Mouse (Mus musculus) heart, embryonic 11.5 days (tissue): ENCODE results near the gene Tma7. TPM values are rescaled to one million over a fixed set of nuclear protein-coding genes. Genes with fewer than 3 reads are reported as not detected.

Experiments
- ATAC-seq: fragments of 200-750 bp; cut with Nextera tagmentation; replicated peaks from 2 replicates; pipeline ENCODE4 v1.8.0; 2017; ENCODE audit warnings: moderate library complexity; ENCODE audit not compliant: insufficient number of reproducible peaks, low FRiP score, low TSS enrichment
- H3K27ac ChIP-seq: fragments of 300-500 bp; sonication (generic); 2 replicates; pipeline ENCODE4 v1.5.1; 2014; ENCODE audit warnings: mild to moderate bottlenecking, low read depth, low read length
- H3K27me3 ChIP-seq: fragments of 300-500 bp; sonication (generic); 2 replicates; pipeline ENCODE4 v1.6.1; 2014; ENCODE audit warnings: mild to moderate bottlenecking, low read length, mixed read lengths; ENCODE audit not compliant: control insufficient read depth, insufficient read depth
- H3K36me3 ChIP-seq: fragments of 300-500 bp; sonication (generic); 2 replicates; pipeline ENCODE4 v1.6.1; 2014; ENCODE audit warnings: mild to moderate bottlenecking, low read length, moderate library complexity, mixed read lengths; ENCODE audit not compliant: control insufficient read depth, insufficient read depth
- H3K4me1 ChIP-seq: fragments of 300-500 bp; sonication (generic); 2 replicates; pipeline ENCODE4 v1.6.1; 2014; ENCODE audit warnings: low read length; ENCODE audit not compliant: control insufficient read depth, insufficient read depth
- H3K4me2 ChIP-seq: fragments of 300-500 bp; sonication (generic); 2 replicates; pipeline ENCODE4 v1.6.1; 2014; ENCODE audit warnings: mild to moderate bottlenecking, moderate library complexity
- H3K4me3 ChIP-seq: fragments of 300-500 bp; sonication (generic); 2 replicates; pipeline ENCODE4 v1.5.1; 2014; ENCODE audit warnings: low read depth, low read length
- H3K9ac ChIP-seq: fragments of 300-500 bp; sonication (generic); 2 replicates; pipeline ENCODE4 v1.6.1; 2014; ENCODE audit warnings: mild to moderate bottlenecking, low read depth, low read length, moderate library complexity
- H3K9me3 ChIP-seq: fragments of 300-500 bp; sonication (generic); replicated peaks from 2 replicates; pipeline ENCODE4 v1.6.1; 2016; ENCODE audit warnings: low read length; ENCODE audit not compliant: control insufficient read depth
- WGBS: fragments of 180-500 bp; shearing (Covaris S2); extraction: QIAGEN DNeasy Blood & Tissue Kit; methylation state at CpG from one replicate; pipeline ENCODE4 v1.1.7; 2014; ENCODE audit not compliant: insufficient replicate concordance; 5-methylcytosine and 5-hydroxymethylcytosine counted together
- polyA plus RNA-seq: library from polyadenylated mRNA; unstranded; fragments of >200 nt; fragmentation: Nextera tagmentation; extraction: Ambion mirVana; gene quantifications from 2 replicates; pipeline ENCODE4 v1.2.1, GENCODE M21; 2014

Tma7 gene
- polyA plus RNA-seq, 1 experiment from 2014 or later, result 790 TPM

DNA sequence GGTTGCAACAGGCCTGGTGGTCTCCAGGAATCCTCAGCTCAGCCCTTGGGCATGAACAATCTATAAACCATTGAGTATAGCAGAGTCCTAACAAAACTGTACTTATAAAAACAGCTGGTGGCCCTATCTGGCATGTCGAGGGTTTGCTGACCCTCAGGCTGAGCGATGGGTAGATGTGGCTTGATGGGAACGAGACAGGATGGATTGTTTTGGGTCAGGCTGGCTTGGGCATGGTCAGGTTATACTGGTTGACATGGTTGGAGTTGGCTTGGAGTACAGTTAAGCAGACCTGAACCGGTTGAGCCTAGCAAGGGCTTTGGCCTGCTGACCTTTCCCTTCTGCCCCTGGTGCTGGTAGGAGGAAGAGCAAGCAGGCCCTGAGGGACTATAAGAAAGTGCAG is 28.7 kb upstream of the Tma7 start:
- H3K27ac ChIP-seq, result no peak overlapping the region
- no peak overlapping the region for H3K4me3 ChIP-seq
- peaks cover 56% of the 10 kb centered on the region for H3K36me3 ChIP-seq
- H3K9me3 ChIP-seq, result no peaks in the 10 kb centered on the region
- H3K27me3 ChIP-seq, result no peaks in the 10 kb centered on the region
- no peak overlapping the region for H3K4me2 ChIP-seq
- ATAC-seq, result no peak
- 75% methylated on average over 4 of the region's 4 CpGs for WGBS
- H3K9ac ChIP-seq, result no peak overlapping the region
- no peaks in the 10 kb centered on the region for H3K4me1 ChIP-seq

DNA sequence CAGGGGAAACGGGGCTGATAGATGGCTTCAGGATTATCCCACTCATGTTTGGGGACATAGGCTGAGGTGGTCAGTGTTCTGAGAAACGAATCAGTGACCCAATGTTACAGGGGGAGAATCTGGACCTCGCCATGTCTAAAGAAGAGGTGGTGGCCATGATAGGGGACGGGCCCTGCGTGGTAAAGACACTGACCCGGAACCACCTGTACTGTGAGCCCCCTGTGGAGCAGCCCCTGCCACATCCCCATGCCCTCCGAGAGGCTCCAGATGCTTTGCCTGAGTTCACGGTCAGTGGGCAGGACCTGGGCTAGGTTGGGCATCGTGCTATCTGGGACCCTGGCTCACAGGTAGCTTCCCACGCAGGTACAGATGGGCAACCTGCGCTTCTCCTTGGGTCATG is 27.9 kb upstream of the Tma7 start:
- no peak overlapping the region for H3K9ac ChIP-seq
- no peak overlapping the region for H3K4me3 ChIP-seq
- 90% methylated on average over 11 of the region's 11 CpGs for WGBS
- H3K9me3 ChIP-seq, result no peaks in the 10 kb centered on the region
- no peak overlapping the region for H3K27ac ChIP-seq
- no peak for ATAC-seq
- H3K36me3 ChIP-seq, result peaks cover 54% of the 10 kb centered on the region
- H3K4me2 ChIP-seq, result no peak overlapping the region
- H3K4me1 ChIP-seq, result no peaks in the 10 kb centered on the region; the same call in 1 of the 2 replicates
- H3K27me3 ChIP-seq, result no peaks in the 10 kb centered on the region

DNA sequence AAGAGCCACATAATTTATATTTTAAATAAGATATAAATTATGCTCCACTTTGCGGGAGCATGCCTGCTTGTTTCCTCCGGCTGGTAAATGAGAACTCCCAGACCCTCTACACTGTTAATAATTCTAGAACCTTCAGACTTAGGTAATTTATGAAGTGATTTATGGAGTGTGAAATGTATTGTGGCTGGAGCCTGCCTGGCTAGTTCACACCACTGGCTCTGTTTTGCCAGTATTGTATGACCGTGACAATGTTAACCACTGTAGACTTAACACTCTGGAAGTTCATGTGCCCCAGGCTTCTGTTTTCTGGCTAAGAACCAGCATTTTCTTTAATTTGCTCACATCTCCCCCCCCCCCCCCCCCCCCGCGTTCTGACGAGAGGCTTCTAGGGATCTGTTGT is 25.0 kb upstream of the Tma7 start:
- WGBS, result 74% methylated on average over 5 of the region's 6 CpGs
- no peaks in the 10 kb centered on the region for H3K9me3 ChIP-seq
- peaks cover 39% of the 10 kb centered on the region for H3K36me3 ChIP-seq
- H3K9ac ChIP-seq, result no peak overlapping the region
- no peaks in the 10 kb centered on the region for H3K27me3 ChIP-seq
- H3K4me2 ChIP-seq, result no peak overlapping the region
- H3K4me1 ChIP-seq, result peaks cover 10% of the 10 kb centered on the region
- no peak overlapping the region for H3K4me3 ChIP-seq
- ATAC-seq, result no peak
- no peak overlapping the region for H3K27ac ChIP-seq

DNA sequence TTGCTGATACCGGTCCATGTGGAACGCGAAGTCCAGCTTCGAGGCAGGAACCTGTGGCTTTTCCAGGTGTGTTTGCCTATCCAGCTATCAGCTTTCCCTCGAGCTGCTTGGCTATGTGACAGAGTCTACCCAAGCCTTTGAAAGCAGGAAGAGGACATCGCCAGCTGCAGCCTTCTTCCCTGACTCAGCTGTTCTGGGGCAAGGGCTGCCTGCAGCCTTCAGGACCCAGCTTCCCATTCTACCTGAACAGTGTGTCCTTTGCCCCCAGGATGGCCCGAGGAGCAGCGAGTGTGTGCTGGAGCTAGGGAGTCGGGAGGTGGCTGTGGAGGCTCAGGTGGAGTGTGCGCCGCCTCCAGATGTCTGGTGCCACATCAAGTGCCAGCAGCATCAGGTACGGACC is 23.3 kb upstream of the Tma7 start:
- Histone ChIP-seq H3K4me2 (no peak overlapping the region), H3K27ac (no peak overlapping the region), H3K9me3 (no peaks in the 10 kb centered on the region), H3K27me3 (no peaks in the 10 kb centered on the region), H3K4me3 (no peak overlapping the region), H3K36me3 (peaks cover 34% of the 10 kb centered on the region), H3K4me1 (peaks cover 10% of the 10 kb centered on the region), H3K9ac (no peak overlapping the region)
- ATAC-seq, result no peak
- 89% methylated on average over 12 of the region's 12 CpGs for WGBS

DNA sequence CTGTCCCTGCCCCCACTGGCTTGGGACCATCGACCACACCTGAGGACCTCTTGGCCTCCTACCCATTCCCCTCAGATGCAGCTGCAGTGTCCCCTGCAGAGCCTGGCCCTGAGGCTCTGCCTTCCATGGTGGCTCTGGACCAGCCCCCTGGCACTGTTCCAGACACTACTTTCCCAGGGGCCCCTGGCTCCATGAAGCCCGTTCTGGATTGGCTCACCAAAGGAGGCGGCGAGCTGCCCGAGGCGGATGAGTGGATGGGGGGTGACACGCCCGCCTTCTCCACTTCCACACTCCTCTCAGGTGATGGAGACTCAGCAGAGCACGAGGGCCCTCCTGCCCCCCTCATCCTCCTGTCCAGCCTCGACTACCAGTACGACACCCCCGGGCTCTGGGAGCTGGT is 22.6 kb upstream of the Tma7 start:
- ATAC-seq, result no peak
- WGBS, result 76% methylated on average over 12 of the region's 12 CpGs
- H3K27me3 ChIP-seq, result no peaks in the 10 kb centered on the region
- no peak overlapping the region for H3K9ac ChIP-seq
- no peak overlapping the region for H3K4me2 ChIP-seq
- peaks cover 10% of the 10 kb centered on the region for H3K4me1 ChIP-seq
- H3K4me3 ChIP-seq, result no peak overlapping the region
- no peak overlapping the region for H3K27ac ChIP-seq
- H3K36me3 ChIP-seq, result peaks cover 32% of the 10 kb centered on the region
- no peaks in the 10 kb centered on the region for H3K9me3 ChIP-seq

DNA sequence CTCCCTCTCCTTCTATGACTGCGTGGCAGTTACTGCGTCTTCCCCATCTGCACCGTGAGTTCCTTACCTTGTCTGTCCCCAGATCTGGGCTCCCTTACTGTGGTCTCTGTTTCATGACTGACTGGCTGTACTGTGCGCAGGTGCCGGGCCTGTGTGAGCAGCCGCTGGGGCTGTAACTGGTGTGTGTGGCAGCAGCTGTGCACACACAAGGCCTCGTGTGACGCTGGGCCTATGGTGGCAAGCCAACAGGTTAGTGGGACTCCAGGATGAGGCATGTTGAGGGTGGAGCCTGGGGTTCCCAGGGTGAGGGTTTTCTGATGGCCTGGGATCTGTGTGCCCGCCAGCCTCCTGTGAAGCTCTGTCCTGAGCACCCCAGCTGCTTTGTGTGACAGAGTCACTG is 21.7 kb upstream of the Tma7 start:
- Histone ChIP-seq H3K4me2 (no peak overlapping the region), H3K9me3 (no peaks in the 10 kb centered on the region), H3K4me3 (no peak overlapping the region), H3K9ac (no peak overlapping the region), H3K27me3 (no peaks in the 10 kb centered on the region), H3K4me1 (peaks cover 18% of the 10 kb centered on the region), H3K27ac (no peak overlapping the region), H3K36me3 (peaks cover 25% of the 10 kb centered on the region)
- WGBS, result 90% methylated on average over 9 of the region's 9 CpGs
- no peak for ATAC-seq

DNA sequence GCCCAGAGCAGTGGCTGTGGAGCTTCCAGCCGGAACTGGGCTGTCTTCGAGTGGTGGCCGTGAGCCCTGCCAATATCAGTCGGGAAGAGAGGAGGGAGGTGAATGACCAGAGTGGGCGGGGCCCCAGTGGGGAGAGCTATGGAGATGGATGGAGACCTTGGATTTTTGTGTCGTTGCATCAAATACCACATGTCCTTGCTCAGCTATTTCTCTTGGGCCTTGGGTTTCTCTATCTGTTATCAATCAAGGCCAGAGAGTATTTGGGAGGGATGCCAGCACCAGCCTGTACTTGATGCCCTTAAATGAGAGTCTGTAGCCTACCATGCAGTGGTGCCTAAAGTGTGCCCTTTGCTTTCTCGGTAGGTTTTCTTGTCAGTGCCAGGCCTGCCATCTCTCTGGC is 20.9 kb upstream of the Tma7 start:
- Histone ChIP-seq H3K4me1 (peaks cover 26% of the 10 kb centered on the region), H3K4me2 (no peak overlapping the region), H3K9me3 (no peaks in the 10 kb centered on the region), H3K9ac (no peak overlapping the region), H3K27me3 (no peaks in the 10 kb centered on the region), H3K27ac (no peak overlapping the region), H3K4me3 (no peak overlapping the region), H3K36me3 (peaks cover 19% of the 10 kb centered on the region)
- WGBS, result 65% methylated on average over 7 of the region's 7 CpGs
- no peak for ATAC-seq

DNA sequence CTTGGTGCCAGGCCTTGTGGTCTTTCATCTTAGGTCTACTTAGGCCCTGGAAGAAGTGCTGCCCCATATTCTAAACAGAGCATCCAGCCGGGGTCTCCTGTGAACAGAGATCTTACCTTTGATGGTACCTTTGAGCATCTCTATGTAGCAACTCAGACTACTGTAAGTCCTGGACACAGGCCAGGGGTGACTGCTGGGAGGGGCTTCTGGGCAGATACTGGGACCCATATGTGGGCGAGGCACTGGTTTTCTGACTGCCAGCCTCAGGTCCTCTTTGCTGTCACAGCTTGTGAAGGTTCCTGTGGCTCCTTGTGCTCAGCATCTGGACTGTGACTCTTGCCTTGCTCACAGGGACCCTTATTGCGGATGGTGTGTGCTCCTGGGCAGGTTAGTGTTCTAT is 20.2 kb upstream of the Tma7 start:
- H3K27ac ChIP-seq, result no peak overlapping the region
- H3K9ac ChIP-seq, result no peak overlapping the region
- H3K27me3 ChIP-seq, result no peaks in the 10 kb centered on the region
- 84% methylated on average over 3 of the region's 3 CpGs for WGBS
- H3K4me2 ChIP-seq, result no peak overlapping the region
- H3K4me3 ChIP-seq, result no peak overlapping the region
- H3K4me1 ChIP-seq, result peaks cover 33% of the 10 kb centered on the region
- no peaks in the 10 kb centered on the region for H3K9me3 ChIP-seq
- peaks cover 19% of the 10 kb centered on the region for H3K36me3 ChIP-seq
- no peak for ATAC-seq

DNA sequence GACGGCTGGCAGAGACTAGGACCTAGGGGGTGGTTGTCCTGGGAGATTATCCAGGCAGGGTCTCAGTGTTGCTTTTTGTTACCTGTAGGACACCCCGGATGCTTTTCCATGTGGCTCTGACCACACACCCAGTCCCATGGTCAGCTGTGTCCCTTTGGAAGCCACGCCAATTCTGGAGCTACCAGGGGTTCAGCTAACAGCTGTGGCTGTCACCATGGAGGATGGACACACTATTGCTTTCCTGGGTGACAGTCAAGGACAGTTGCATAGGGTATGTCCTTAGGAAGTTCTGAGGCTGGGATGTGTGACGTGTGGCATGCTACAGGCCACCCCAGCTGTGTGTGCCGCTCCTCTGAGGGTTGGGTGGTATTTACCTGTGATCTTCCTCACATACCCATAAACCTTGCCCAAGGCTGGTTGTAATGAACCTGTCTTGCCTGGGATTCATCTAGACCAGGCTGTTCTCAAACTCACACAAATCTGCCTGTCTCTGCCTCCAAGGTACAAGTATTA is 19.6 kb upstream of the Tma7 start:
- H3K4me3 ChIP-seq, result no peak overlapping the region
- no peak overlapping the region for H3K9ac ChIP-seq
- H3K4me1 ChIP-seq, result peaks cover 39% of the 10 kb centered on the region
- no peak overlapping the region for H3K4me2 ChIP-seq
- H3K36me3 ChIP-seq, result peaks cover 19% of the 10 kb centered on the region
- no peak overlapping the region for H3K27ac ChIP-seq
- no peak for ATAC-seq
- WGBS, result 79% methylated on average over 5 of the region's 5 CpGs
- H3K9me3 ChIP-seq, result no peaks in the 10 kb centered on the region
- H3K27me3 ChIP-seq, result no peaks in the 10 kb centered on the region
